Mouse (Mus musculus): ENCODE results near the gene Wdr92. TPM values are rescaled to one million over a fixed set of nuclear protein-coding genes. Genes with fewer than 3 reads are reported as not detected.
A peak's percentile ranks its signal among the peaks of the same experiment; 100 is the strongest.

The Wdr92 gene
- 18.0 TPM in 2 replicates for polyA plus RNA-seq (2015; fragmentation: Nextera tagmentation; extraction: Ambion mirVana)

- no peak for ATAC-seq
- H3K36me3 ChIP-seq (ENCODE audit: control insufficient read depth, insufficient read depth, low read length) = no peaks in the 10 kb centered on the region
- 64% methylated on average over 3 of the region's 3 CpGs for WGBS
- H3K4me2 ChIP-seq (ENCODE audit: low read length) = no peak within 1 kb of the TSS
- no peak within 1 kb of the TSS for H3K4me3 ChIP-seq (ENCODE audit: low read length)
- no peaks in the 10 kb centered on the region for H3K27me3 ChIP-seq (replicated peaks; ENCODE audit: control insufficient read depth, insufficient read depth, low read length)
- H3K27ac ChIP-seq (ENCODE audit: low read depth, low read length) = no peak within 1 kb of the TSS
- no peaks in the 10 kb centered on the region for H3K4me1 ChIP-seq (ENCODE audit: control insufficient read depth, insufficient read depth, low read depth, low read length)
- no peak within 1 kb of the TSS for H3K9ac ChIP-seq (ENCODE audit: low read depth, low read length)
- no peaks in the 10 kb centered on the region for H3K9me3 ChIP-seq (ENCODE audit: control insufficient read depth, low read length)
These were observed at the start of gene Wdr92 for GRCm38 (mm10) chr11:17181807-17182206. Wdr92 (plus strand) TSS chr11:17182107.

- no peaks in the 10 kb centered on the region for H3K27me3 ChIP-seq (replicated peaks; ENCODE audit: control insufficient read depth, insufficient read depth, low read length)
- no peak for ATAC-seq
- no peak overlapping the region for H3K4me3 ChIP-seq (ENCODE audit: low read length)
- no peaks in the 10 kb centered on the region for H3K4me1 ChIP-seq (ENCODE audit: control insufficient read depth, insufficient read depth, low read depth, low read length)
- H3K4me2 ChIP-seq (ENCODE audit: low read length) = no peak overlapping the region
- no peaks in the 10 kb centered on the region for H3K9me3 ChIP-seq (ENCODE audit: control insufficient read depth, low read length)
- H3K36me3 ChIP-seq (ENCODE audit: control insufficient read depth, insufficient read depth, low read length) = no peaks in the 10 kb centered on the region
- no peak overlapping the region for H3K9ac ChIP-seq (ENCODE audit: low read depth, low read length)
- WGBS = 14% methylated on average over 6 of the region's 6 CpGs
- no peak overlapping the region for H3K27ac ChIP-seq (ENCODE audit: low read depth, low read length)
These were observed 46.3 kb upstream of the Wdr92 start for GRCm38 (mm10) chr11:17135638-17136037.

DNA sequence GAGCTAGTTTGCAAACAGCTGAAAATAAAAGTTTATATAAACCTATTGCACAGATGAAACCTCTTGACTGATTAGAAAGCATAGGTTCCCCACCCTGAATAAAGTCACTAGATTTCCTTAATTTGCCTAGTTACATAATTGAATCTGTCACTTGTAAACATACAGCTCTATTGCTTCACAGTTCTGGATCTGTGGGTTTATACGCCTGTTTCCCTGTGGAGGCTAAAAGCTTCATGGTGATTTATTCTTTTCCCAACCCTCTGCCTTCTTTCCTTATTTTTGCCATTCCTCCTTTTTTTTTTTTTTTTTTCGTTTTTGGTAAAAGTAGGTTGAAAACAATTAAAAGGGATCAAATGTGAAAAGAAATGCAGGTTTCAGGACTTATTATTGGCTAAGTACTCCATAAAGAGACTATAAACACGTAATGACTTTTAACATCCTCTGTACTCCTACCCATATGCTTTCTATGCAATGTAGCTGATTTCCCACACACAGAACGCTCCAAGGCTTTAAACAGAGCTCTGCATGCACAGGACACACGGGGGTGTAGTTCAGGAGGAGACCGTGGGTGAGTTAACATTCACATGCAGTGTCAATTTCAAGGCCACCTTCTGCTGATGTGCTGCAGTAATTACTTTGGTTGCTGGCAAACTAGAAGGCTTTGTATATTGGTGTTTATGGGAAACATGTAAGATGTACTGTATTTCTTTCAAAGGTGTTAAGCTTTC lies 43.4 kb upstream of the Wdr92 start:
- Histone ChIP-seq H3K4me1 (ENCODE audit: control insufficient read depth, insufficient read depth, low read depth, low read length) (no peaks in the 10 kb centered on the region), H3K36me3 (ENCODE audit: control insufficient read depth, insufficient read depth, low read length) (no peaks in the 10 kb centered on the region), H3K4me3 (ENCODE audit: low read length) (no peak overlapping the region), H3K4me2 (ENCODE audit: low read length) (no peak overlapping the region), H3K9ac (ENCODE audit: low read depth, low read length) (no peak overlapping the region), H3K9me3 (ENCODE audit: control insufficient read depth, low read length) (no peaks in the 10 kb centered on the region), H3K27ac (ENCODE audit: low read depth, low read length) (no peak overlapping the region), H3K27me3 (replicated peaks; ENCODE audit: control insufficient read depth, insufficient read depth, low read length) (no peaks in the 10 kb centered on the region)
- WGBS = 69% methylated on average over 6 of the region's 6 CpGs
- no peak for ATAC-seq

DNA sequence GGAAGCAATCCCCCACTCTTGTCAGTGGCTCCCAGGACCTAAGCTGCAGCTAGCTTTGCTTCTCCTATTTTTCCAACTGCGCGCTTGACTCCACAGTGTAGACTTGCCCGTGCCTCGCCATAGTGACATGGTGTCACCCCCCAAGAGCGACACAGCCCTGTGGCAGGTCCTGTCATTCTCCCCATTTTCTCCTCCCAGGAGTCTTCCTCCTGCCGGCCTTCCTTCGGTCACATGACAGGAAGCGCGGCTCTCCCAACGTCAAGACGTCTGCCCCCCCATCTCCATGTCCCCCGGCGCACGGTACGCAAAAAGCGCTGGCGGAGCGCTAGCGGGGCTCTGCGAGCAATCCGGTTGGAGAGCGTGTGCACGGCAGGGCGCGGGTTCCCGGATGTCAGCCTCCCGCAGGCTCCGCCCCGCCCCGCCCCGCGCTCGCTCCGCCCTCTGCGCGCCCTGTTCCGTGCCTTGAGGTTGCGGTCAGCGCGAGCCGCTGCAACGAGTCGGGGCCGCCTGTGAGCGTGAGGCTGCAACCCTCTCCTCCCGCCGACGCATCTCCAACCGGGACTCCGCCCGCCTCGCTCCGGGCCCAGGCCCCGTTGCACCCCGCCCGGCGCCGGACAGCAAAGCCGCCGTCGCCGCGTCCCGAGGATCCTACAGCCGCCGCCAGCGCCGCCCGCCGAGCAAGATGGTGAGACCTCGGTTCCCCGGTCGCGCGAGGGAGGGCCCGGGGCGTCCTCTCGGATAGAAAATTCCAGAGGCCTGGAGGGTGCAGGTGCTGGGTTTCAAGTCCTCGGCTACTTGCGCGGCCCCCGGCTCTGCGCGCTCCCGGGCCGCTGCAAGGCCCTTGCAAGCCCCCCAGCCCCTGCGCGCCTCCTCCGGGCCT lies 22.8 kb upstream of the Wdr92 start, which contains the start of gene Ppp3r1:
Gene Ppp3r1 (plus strand): TSS at position 406 of the 880 bp plus-strand sequence.
- H3K9me3 ChIP-seq (ENCODE audit: control insufficient read depth, low read length) = no peaks in the 10 kb centered on the region
- WGBS = under 1% methylated on average over 56 of the region's 89 CpGs
- no peaks in the 10 kb centered on the region for H3K36me3 ChIP-seq (ENCODE audit: control insufficient read depth, insufficient read depth, low read length)
- ATAC-seq = peak; percentile 98
- H3K4me2 ChIP-seq (ENCODE audit: low read length) = peak within 1 kb of the TSS; percentile 66
- H3K27me3 ChIP-seq (replicated peaks; ENCODE audit: control insufficient read depth, insufficient read depth, low read length) = no peaks in the 10 kb centered on the region
- peak within 1 kb of the TSS; percentile 98 for H3K27ac ChIP-seq (ENCODE audit: low read depth, low read length)
- peak within 1 kb of the TSS; percentile 99 for H3K4me3 ChIP-seq (ENCODE audit: low read length)
- peak within 1 kb of the TSS; percentile 99 for H3K9ac ChIP-seq (ENCODE audit: low read depth, low read length)
- H3K4me1 ChIP-seq (ENCODE audit: control insufficient read depth, insufficient read depth, low read depth, low read length) = peaks cover 18% of the 10 kb centered on the region

- Histone ChIP-seq H3K36me3 (ENCODE audit: control insufficient read depth, insufficient read depth, low read length) (no peaks in the 10 kb centered on the region), H3K27ac (ENCODE audit: low read depth, low read length) (peak overlapping the region; percentile 98), H3K4me1 (ENCODE audit: control insufficient read depth, insufficient read depth, low read depth, low read length) (peaks cover 18% of the 10 kb centered on the region), H3K9me3 (ENCODE audit: control insufficient read depth, low read length) (no peaks in the 10 kb centered on the region), H3K9ac (ENCODE audit: low read depth, low read length) (peak overlapping the region; percentile 99), H3K4me3 (ENCODE audit: low read length) (peak overlapping the region; percentile 99), H3K4me2 (ENCODE audit: low read length) (peak overlapping the region; percentile 60), H3K27me3 (replicated peaks; ENCODE audit: control insufficient read depth, insufficient read depth, low read length) (no peaks in the 10 kb centered on the region)
- WGBS = under 1% methylated on average over 45 of the region's 46 CpGs
- ATAC-seq = peak; percentile 23
These were observed 22.1 kb upstream of the Wdr92 start for GRCm38 (mm10) chr11:17159738-17160241.

DNA sequence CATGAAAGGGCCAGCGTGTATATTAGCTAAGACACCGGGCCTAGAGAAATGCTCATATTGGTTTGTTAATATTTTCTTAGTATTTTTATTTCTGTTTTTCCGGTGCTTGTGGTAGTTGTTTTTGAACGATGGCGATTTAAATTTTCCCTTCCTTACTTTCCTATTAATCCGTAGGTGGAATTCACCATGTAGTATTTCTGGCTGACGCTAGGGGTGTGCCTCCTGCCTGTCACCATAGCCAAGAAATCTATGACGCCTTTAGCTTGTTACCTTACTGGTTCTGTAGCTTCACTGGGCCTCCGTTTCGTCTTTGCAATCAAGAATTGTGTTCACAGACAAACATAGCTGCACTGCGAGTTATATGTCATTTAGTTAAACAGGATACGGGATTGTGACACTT lies 21.7 kb upstream of the Wdr92 start:
- 2% methylated on average over 12 of the region's 12 CpGs for WGBS
- Histone ChIP-seq H3K4me1 (ENCODE audit: control insufficient read depth, insufficient read depth, low read depth, low read length) (peaks cover 18% of the 10 kb centered on the region), H3K9me3 (ENCODE audit: control insufficient read depth, low read length) (no peaks in the 10 kb centered on the region), H3K27ac (ENCODE audit: low read depth, low read length) (peak overlapping the region; percentile 98), H3K36me3 (ENCODE audit: control insufficient read depth, insufficient read depth, low read length) (no peaks in the 10 kb centered on the region), H3K4me3 (ENCODE audit: low read length) (peak overlapping the region; percentile 99), H3K4me2 (ENCODE audit: low read length) (peak overlapping the region; percentile 60), H3K27me3 (replicated peaks; ENCODE audit: control insufficient read depth, insufficient read depth, low read length) (no peaks in the 10 kb centered on the region), H3K9ac (ENCODE audit: low read depth, low read length) (peak overlapping the region; percentile 99)
- no peak for ATAC-seq

DNA sequence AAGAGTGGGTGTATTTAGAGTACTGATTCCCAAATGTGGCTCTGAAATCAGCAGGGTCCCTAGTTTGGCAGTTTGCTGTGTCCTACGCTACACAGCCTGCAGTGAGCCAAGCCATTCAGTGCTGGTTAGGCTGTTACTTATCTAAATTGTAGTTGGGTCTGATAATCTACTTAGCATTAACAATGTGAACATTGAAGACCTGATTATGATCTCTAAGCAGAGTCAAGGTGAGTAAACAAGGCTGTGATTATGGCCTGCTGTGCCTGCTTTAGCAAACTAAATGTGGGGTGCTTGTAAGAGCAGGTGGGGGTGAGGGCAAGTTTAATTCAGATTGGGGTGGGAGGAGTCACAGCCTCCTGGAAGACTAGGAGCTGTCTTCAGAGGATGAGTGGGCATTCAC lies 18.0 kb upstream of the Wdr92 start:
- peaks cover 17% of the 10 kb centered on the region for H3K4me1 ChIP-seq (ENCODE audit: control insufficient read depth, insufficient read depth, low read depth, low read length)
- H3K4me2 ChIP-seq (ENCODE audit: low read length) = no peak overlapping the region
- no peak overlapping the region for H3K9ac ChIP-seq (ENCODE audit: low read depth, low read length)
- no peak overlapping the region for H3K27ac ChIP-seq (ENCODE audit: low read depth, low read length)
- ATAC-seq = no peak
- H3K4me3 ChIP-seq (ENCODE audit: low read length) = no peak overlapping the region
- no peaks in the 10 kb centered on the region for H3K36me3 ChIP-seq (ENCODE audit: control insufficient read depth, insufficient read depth, low read length)
- WGBS = 74% methylated on average over 1 of the region's 1 CpGs
- H3K9me3 ChIP-seq (ENCODE audit: control insufficient read depth, low read length) = no peaks in the 10 kb centered on the region
- H3K27me3 ChIP-seq (replicated peaks; ENCODE audit: control insufficient read depth, insufficient read depth, low read length) = no peaks in the 10 kb centered on the region

DNA sequence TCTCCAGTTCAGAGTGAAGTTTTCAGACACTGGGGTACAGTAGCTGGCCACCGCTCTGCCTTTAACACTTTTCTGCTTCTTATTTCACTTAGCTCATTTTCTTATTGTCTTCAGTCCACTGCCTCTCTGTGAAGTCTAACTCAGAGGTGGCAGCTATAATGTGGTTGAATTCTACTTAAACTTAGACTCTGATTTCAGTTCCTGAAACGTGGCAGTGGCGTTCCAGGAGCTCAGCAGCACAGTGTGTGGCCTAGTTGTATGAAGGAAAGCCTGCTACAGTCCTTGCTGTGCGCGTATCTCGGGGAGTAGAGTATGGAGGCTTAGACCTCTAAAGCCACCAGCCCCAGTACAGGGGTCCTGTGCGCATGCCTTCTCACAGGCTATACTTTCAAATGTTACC lies 15.3 kb upstream of the Wdr92 start:
- ATAC-seq = no peak
- no peak overlapping the region for H3K4me2 ChIP-seq (ENCODE audit: low read length)
- no peaks in the 10 kb centered on the region for H3K9me3 ChIP-seq (ENCODE audit: control insufficient read depth, low read length)
- H3K36me3 ChIP-seq (ENCODE audit: control insufficient read depth, insufficient read depth, low read length) = no peaks in the 10 kb centered on the region
- WGBS = 86% methylated on average over 7 of the region's 7 CpGs
- no peak overlapping the region for H3K4me3 ChIP-seq (ENCODE audit: low read length)
- H3K4me1 ChIP-seq (ENCODE audit: control insufficient read depth, insufficient read depth, low read depth, low read length) = peaks cover 6% of the 10 kb centered on the region
- no peaks in the 10 kb centered on the region for H3K27me3 ChIP-seq (replicated peaks; ENCODE audit: control insufficient read depth, insufficient read depth, low read length)
- H3K27ac ChIP-seq (ENCODE audit: low read depth, low read length) = no peak overlapping the region
- H3K9ac ChIP-seq (ENCODE audit: low read depth, low read length) = no peak overlapping the region

DNA sequence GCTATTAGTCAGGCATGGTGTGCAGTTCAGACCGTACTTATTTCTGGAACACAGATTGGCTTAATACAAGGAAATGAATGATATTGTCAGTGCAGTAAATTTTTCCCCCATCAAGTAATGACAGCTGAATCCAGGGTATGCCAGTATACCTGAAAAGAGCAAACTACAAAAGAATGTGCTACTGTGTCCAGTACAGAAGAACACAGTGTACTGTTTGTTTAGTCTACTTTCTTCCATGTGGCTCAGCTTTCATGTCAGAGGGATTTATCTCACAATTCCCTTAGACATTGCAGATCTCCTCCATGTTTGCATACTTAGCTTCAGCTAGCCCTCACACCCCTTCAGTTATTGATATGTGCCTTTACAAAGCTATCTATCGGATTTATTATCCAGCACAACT lies 12.6 kb upstream of the Wdr92 start:
- H3K4me2 ChIP-seq (ENCODE audit: low read length) = no peak overlapping the region
- H3K9me3 ChIP-seq (ENCODE audit: control insufficient read depth, low read length) = no peaks in the 10 kb centered on the region
- peaks cover 2% of the 10 kb centered on the region; the same call in 1 of the 2 replicates for H3K4me1 ChIP-seq (ENCODE audit: control insufficient read depth, insufficient read depth, low read depth, low read length)
- no peaks in the 10 kb centered on the region for H3K36me3 ChIP-seq (ENCODE audit: control insufficient read depth, insufficient read depth, low read length)
- ATAC-seq = no peak
- no peaks in the 10 kb centered on the region for H3K27me3 ChIP-seq (replicated peaks; ENCODE audit: control insufficient read depth, insufficient read depth, low read length)
- H3K27ac ChIP-seq (ENCODE audit: low read depth, low read length) = no peak overlapping the region
- no peak overlapping the region for H3K9ac ChIP-seq (ENCODE audit: low read depth, low read length)
- 90% methylated on average over 2 of the region's 2 CpGs for WGBS
- no peak overlapping the region for H3K4me3 ChIP-seq (ENCODE audit: low read length)

Data from hindbrain, embryonic 16.5 days (tissue).